Mouse (Mus musculus) kidney, embryonic 16.5 days (tissue): Measurements from ENCODE around the gene Opa3. TPM values are rescaled to one million over a fixed set of nuclear protein-coding genes. Genes with fewer than 3 reads are reported as not detected.

ENCODE experiments used
- ATAC-seq: fragments of 200-750 bp; cut with Nextera tagmentation; 2 replicates; pipeline ENCODE4 v1.8.0; 2017; ENCODE audit warnings: moderate TSS enrichment; ENCODE audit not compliant: low FRiP score, low TSS enrichment
- H3K27ac ChIP-seq: fragments of 300-500 bp; sonication (generic); 2 replicates; pipeline ENCODE4 v1.5.1; 2014; ENCODE audit warnings: low read length
- H3K27me3 ChIP-seq: fragments of 300-500 bp; sonication (generic); 2 replicates; pipeline ENCODE4 v1.6.1; 2014; ENCODE audit warnings: low read length, control low read depth, mixed read lengths; ENCODE audit not compliant: insufficient read depth
- H3K36me3 ChIP-seq: fragments of 300-500 bp; sonication (generic); 2 replicates; pipeline ENCODE4 v1.6.1; 2014; ENCODE audit warnings: low read length, control low read depth, mixed read lengths; ENCODE audit not compliant: insufficient read depth
- H3K4me1 ChIP-seq: fragments of 300-500 bp; sonication (generic); 2 replicates; pipeline ENCODE4 v1.6.1; 2014; ENCODE audit warnings: low read length, control low read depth, mixed read lengths; ENCODE audit not compliant: insufficient read depth
- H3K4me2 ChIP-seq: fragments of 300-500 bp; sonication (generic); replicated peaks from 2 replicates; pipeline ENCODE4 v1.6.1; 2014; ENCODE audit warnings: low read depth, low read length
- H3K4me3 ChIP-seq: fragments of 300-500 bp; sonication (generic); 2 replicates; pipeline ENCODE4 v1.5.1; 2014; ENCODE audit warnings: mild to moderate bottlenecking, low read length
- H3K9ac ChIP-seq: fragments of 300-500 bp; sonication (generic); replicated peaks from 2 replicates; pipeline ENCODE4 v1.6.1; 2014; ENCODE audit warnings: low read length
- H3K9me3 ChIP-seq: fragments of 300-500 bp; sonication (generic); 2 replicates; pipeline ENCODE4 v1.6.1; 2016; ENCODE audit warnings: low read length, control low read depth
- WGBS: fragments of 180-500 bp; shearing (Covaris S2); extraction: QIAGEN DNeasy Blood & Tissue Kit; methylation state at CpG from one replicate; pipeline ENCODE4 v1.1.7; 2014; 5-methylcytosine and 5-hydroxymethylcytosine counted together
- polyA plus RNA-seq: library from polyadenylated mRNA; unstranded; fragments of >200 nt; fragmentation: Nextera tagmentation; extraction: Ambion mirVana; gene quantifications from 2 replicates; pipeline ENCODE4 v1.2.1, GENCODE M21; 2015

Opa3 gene
- polyA plus RNA-seq, 1 experiment from 2014 or later = 42.9 TPM

DNA sequence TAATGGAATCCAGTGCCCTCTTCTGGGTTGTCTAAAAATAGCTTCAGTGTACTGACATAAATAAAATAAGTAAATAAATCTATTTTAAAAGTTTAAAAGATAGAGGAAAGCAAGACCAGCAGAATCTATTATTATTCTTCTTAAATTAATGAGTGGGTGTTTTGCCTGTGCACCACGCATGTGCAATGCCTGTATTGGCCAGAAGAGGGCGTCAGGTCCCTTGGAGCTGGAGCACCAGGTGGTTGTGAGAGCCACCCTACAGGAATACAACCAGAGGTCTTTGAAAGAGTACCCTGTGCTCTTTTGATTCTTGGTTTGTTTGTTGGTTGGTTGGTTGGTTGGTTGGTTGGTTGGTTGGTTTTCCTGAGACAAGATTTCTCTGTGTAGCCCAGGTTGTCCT lies 30.1 kb upstream of the Opa3 start:
- Histone ChIP-seq H3K4me2 (no peak overlapping the region), H3K4me1 (no peaks in the 10 kb centered on the region), H3K9ac (no peak overlapping the region), H3K27me3 (no peaks in the 10 kb centered on the region), H3K4me3 (no peak overlapping the region), H3K36me3 (peaks cover 46% of the 10 kb centered on the region), H3K9me3 (0 out of 2 replicates have a peak, but pooled peaks cover 4% of the 10 kb centered on the region), H3K27ac (no peak overlapping the region)
- no peak for ATAC-seq
- 35% methylated on average over 2 of the region's 2 CpGs for WGBS

DNA sequence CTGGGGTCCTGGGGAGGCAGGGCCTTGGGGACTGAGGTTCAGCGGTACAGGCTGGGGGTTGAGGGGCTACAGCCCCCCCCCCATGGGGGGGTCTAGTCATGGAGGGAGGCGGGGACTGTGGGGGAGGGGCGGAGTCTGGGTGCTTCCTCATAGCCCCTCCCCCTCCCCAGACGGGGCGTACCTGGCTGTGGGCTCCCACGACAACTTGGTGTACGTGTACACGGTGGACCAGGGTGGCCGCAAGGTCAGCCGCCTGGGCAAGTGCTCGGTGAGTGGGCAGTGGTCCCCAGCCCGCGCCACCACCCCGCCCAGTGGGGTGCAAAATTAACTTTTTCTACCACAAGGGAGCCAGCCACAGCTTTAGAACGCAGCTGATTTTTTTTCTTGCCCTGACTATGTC lies 26.5 kb upstream of the Opa3 start:
- 72% methylated on average over 14 of the region's 15 CpGs for WGBS
- H3K4me3 ChIP-seq = no peak overlapping the region
- no peak overlapping the region for H3K27ac ChIP-seq
- no peaks in the 10 kb centered on the region for H3K9me3 ChIP-seq
- no peaks in the 10 kb centered on the region for H3K4me1 ChIP-seq
- ATAC-seq = no peak; the same call in 1 of the 2 replicates
- no peaks in the 10 kb centered on the region for H3K27me3 ChIP-seq
- no peak overlapping the region for H3K4me2 ChIP-seq
- H3K9ac ChIP-seq = no peak overlapping the region
- peaks cover 39% of the 10 kb centered on the region for H3K36me3 ChIP-seq

DNA sequence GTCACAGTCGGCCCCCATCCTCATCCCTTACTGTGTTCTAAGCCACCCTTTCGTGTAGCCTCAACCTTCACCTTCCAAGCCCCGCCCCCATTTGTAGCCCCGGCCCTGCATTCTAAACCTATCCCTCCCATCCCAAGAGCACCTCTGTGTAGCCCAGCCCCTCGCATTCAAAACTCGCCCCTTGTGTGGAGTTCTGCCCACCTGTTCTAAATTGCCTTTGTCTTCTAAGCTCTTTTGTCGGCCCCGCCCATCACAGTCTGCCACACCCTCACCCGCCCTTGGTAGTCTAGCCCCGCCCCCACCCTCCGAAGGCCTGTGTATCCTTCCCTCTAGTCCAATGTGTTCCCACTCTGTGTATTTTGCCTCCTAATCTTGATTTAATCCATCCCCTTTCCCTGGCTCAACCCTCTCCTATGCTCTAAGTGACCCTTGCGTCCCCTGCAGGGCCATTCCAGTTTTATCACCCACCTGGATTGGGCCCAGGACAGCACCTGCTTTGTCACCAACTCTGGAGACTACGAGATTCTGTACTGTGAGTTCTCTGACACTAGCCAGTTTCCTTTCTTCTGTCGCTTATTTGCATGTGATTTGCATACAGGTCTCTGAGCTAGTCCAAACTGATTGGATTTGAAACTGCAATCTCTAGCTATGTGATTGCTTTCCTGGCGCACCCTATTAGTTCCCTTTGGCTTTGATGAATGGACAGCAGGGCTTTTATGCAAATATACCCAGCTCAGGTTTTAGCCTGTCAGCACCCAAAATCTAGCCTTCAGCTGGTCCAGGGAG lies 25.9 kb upstream of the Opa3 start:
- Histone ChIP-seq H3K9me3 (no peaks in the 10 kb centered on the region), H3K27ac (no peak overlapping the region), H3K9ac (no peak overlapping the region), H3K27me3 (no peaks in the 10 kb centered on the region), H3K4me3 (no peak overlapping the region), H3K4me2 (no peak overlapping the region), H3K4me1 (no peaks in the 10 kb centered on the region), H3K36me3 (peaks cover 33% of the 10 kb centered on the region)
- no peak for ATAC-seq
- WGBS = 58% methylated on average over 15 of the region's 15 CpGs

- H3K4me3 ChIP-seq = no peak overlapping the region
- H3K9me3 ChIP-seq = no peaks in the 10 kb centered on the region
- no peaks in the 10 kb centered on the region for H3K27me3 ChIP-seq
- peaks cover 19% of the 10 kb centered on the region for H3K4me1 ChIP-seq
- ATAC-seq = no peak
- 80% methylated on average over 13 of the region's 13 CpGs for WGBS
- H3K9ac ChIP-seq = no peak overlapping the region
- H3K27ac ChIP-seq = no peak overlapping the region
- peaks cover 17% of the 10 kb centered on the region for H3K36me3 ChIP-seq
- no peak overlapping the region for H3K4me2 ChIP-seq
Measured at GRCm38 (mm10) chr7:19208201-19208910, 19.8 kb upstream of the Opa3 start.

DNA sequence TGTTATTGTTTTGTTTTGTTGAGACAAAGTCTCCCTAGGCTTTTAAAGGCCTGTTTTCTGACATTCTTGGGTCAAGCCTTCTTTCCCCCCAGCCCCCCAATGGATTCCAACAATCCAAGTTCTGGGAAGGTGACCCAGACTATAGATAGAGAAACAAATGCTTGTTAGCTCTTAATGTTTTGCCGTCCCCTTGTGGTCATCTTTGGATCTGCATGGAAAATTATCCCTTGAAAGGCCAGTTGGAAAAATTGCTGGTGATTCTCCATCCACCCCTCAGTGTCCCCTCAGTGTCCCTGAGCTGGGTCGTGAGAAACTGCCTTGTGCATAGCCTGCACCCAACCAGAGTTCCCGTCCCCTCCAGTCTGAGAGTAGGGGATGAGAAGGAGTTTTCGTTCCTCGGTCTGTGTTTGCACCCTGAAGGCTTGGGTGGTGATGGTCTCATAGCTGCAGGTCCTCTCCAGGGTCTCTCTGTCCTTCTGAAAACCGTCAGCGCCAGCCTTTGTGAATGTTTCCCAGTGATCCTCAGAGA lies 19.1 kb upstream of the Opa3 start:
- peaks cover 22% of the 10 kb centered on the region for H3K4me1 ChIP-seq
- no peak overlapping the region for H3K4me3 ChIP-seq
- 64% methylated on average over 7 of the region's 7 CpGs for WGBS
- H3K27me3 ChIP-seq = no peaks in the 10 kb centered on the region
- no peaks in the 10 kb centered on the region for H3K9me3 ChIP-seq
- no peak overlapping the region for H3K4me2 ChIP-seq
- peaks cover 14% of the 10 kb centered on the region for H3K36me3 ChIP-seq
- ATAC-seq = no peak
- H3K9ac ChIP-seq = no peak overlapping the region
- no peak overlapping the region for H3K27ac ChIP-seq

GRCm38 (mm10) chr7:19209494-19209893 lies 18.6 kb upstream of the Opa3 start:
- ATAC-seq = no peak
- H3K4me1 ChIP-seq = peaks cover 23% of the 10 kb centered on the region
- no peaks in the 10 kb centered on the region for H3K9me3 ChIP-seq
- H3K27ac ChIP-seq = no peak overlapping the region
- H3K4me2 ChIP-seq = no peak overlapping the region
- H3K36me3 ChIP-seq = peaks cover 9% of the 10 kb centered on the region; the same call in 1 of the 2 replicates
- no peaks in the 10 kb centered on the region for H3K27me3 ChIP-seq
- WGBS = 76% methylated on average over 4 of the region's 4 CpGs
- H3K9ac ChIP-seq = no peak overlapping the region
- H3K4me3 ChIP-seq = no peak overlapping the region

- H3K27me3 ChIP-seq = no peaks in the 10 kb centered on the region
- peaks cover 26% of the 10 kb centered on the region for H3K4me1 ChIP-seq
- H3K9ac ChIP-seq = no peak overlapping the region
- H3K4me3 ChIP-seq = no peak overlapping the region
- H3K36me3 ChIP-seq = peaks cover 4% of the 10 kb centered on the region; the same call in 1 of the 2 replicates
- ATAC-seq = no peak
- WGBS = 92% methylated on average over 5 of the region's 5 CpGs
- no peaks in the 10 kb centered on the region for H3K9me3 ChIP-seq
- H3K4me2 ChIP-seq = no peak overlapping the region
- no peak overlapping the region for H3K27ac ChIP-seq
Measured at GRCm38 (mm10) chr7:19210010-19210409, 18.1 kb upstream of the Opa3 start.

- no peaks in the 10 kb centered on the region for H3K9me3 ChIP-seq
- H3K4me1 ChIP-seq = peaks cover 26% of the 10 kb centered on the region
- no peaks in the 10 kb centered on the region for H3K36me3 ChIP-seq
- H3K9ac ChIP-seq = no peak overlapping the region; the same call in 1 of the 2 replicates
- no peaks in the 10 kb centered on the region for H3K27me3 ChIP-seq
- peak overlapping the region; percentile 55 for H3K27ac ChIP-seq
- no peak for ATAC-seq
- no peak overlapping the region for H3K4me2 ChIP-seq
- no peak overlapping the region for H3K4me3 ChIP-seq
- WGBS = 21% methylated on average over 5 of the region's 5 CpGs
Measured at GRCm38 (mm10) chr7:19211041-19211675, 17.0 kb upstream of the Opa3 start.

- Histone ChIP-seq H3K4me2 (peak within 1 kb of the TSS; percentile 85), H3K36me3 (no peaks in the 10 kb centered on the region), H3K4me3 (peak within 1 kb of the TSS; percentile 60), H3K9ac (peak within 1 kb of the TSS; percentile 65), H3K4me1 (peaks cover 26% of the 10 kb centered on the region), H3K27me3 (no peaks in the 10 kb centered on the region), H3K9me3 (no peaks in the 10 kb centered on the region), H3K27ac (peak within 1 kb of the TSS; percentile 55)
- WGBS = 2% methylated on average over 30 of the region's 30 CpGs
- peak; percentile 88 for ATAC-seq
Measured at GRCm38 (mm10) chr7:19211996-19212755, 16.0 kb upstream of the Opa3 start, which contains the start of gene Gpr4. Gene Gpr4, plus strand, starts transcription at chr7:19212538.
